Mouse (Mus musculus) right cerebral cortex, postnatal 36 days (tissue): ENCODE measurements around the gene Cracr2a.
"Not testable (repeated sequence)": the region's sequence is repeated elsewhere in the genome, so short reads cannot be mapped to it uniquely, and the experiment has no call there.

Source experiments
- DNase-seq, 2 experiments: peaks; one replicate each; pipeline ENCODE4 v3.0.0; 2022; ENCODE audit warnings: low spot score in 2 of 2, mixed read lengths in 1 of 2

Gene Cracr2a

GRCm38 (mm10) chr6:127561231-127562020 lies at the start of gene Cracr2a:
TSS of gene Cracr2a (plus strand) at chr6:127561338.
- DNase-seq, result peak; percentile 61

- DNase-seq, result not testable (repeated sequence)
Observed at GRCm38 (mm10) chr6:127513776-127514175, 47.4 kb upstream of the Cracr2a start.

GRCm38 (mm10) chr6:127521176-127521575 lies 40.0 kb upstream of the Cracr2a start:
- DNase-seq, result no peak

- no peak for DNase-seq
Observed at GRCm38 (mm10) chr6:127522326-127522725, 38.8 kb upstream of the Cracr2a start.

DNA sequence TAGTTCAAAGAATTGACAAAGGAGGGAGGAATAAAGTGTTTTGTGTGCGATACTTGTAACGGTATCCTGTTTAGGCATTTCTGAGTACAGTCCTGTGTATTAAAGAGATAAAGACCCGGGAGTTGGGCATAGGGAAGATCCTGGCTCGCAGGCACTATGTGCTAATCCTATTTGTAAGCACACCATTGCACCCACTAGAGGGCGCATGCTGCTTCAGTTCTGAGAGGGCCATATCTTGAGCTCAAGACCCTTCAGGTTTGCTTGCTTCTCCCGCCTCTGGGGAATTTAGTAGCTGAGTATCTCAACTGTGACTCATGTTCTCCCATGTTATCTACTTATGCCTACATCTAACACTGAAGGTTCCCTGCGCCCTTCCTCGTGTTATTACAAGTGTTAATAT lies 36.7 kb upstream of the Cracr2a start:
- no peak for DNase-seq

GRCm38 (mm10) chr6:127528625-127529024 lies 32.5 kb upstream of the Cracr2a start:
- no peak for DNase-seq

DNA sequence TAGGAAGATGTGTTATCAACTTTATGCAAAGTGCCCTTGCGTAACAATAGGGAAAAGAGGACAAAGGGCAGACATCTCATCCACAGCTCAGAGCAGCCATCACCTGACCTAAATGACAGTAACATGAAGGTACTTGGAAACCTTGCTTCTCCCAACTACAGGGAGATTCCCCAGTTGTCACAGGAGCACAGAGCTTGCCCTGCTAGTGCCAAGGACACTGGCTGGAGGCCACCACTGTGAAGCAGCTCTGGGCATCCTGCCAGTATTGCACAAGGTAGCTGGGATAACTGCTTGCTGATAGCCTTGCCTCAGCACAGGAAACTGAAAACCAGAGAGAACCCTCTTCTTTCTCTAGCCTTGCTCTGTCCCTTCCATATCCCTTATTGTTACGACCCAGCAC lies 31.7 kb upstream of the Cracr2a start:
- no peak for DNase-seq

DNA sequence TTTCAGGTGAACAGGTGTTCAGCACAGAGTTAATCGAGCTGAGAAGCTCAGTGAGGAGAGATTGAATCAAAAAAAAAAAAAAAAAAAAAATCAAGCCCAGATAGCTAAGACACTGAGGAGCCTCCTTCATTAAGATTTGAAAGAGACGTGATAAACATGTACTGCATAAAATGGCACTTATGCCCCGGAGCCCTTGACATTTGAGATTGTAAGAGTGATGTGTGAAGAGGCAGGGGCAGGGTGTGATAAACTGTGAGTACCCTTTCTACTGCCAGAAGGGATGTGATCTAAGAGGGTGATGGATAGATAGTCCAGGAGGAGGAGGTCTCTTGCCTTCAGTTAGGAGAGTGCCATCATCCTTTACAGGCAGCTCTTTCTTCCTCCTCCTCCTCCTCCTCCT lies 30.9 kb upstream of the Cracr2a start:
- DNase-seq, result no peak

DNA sequence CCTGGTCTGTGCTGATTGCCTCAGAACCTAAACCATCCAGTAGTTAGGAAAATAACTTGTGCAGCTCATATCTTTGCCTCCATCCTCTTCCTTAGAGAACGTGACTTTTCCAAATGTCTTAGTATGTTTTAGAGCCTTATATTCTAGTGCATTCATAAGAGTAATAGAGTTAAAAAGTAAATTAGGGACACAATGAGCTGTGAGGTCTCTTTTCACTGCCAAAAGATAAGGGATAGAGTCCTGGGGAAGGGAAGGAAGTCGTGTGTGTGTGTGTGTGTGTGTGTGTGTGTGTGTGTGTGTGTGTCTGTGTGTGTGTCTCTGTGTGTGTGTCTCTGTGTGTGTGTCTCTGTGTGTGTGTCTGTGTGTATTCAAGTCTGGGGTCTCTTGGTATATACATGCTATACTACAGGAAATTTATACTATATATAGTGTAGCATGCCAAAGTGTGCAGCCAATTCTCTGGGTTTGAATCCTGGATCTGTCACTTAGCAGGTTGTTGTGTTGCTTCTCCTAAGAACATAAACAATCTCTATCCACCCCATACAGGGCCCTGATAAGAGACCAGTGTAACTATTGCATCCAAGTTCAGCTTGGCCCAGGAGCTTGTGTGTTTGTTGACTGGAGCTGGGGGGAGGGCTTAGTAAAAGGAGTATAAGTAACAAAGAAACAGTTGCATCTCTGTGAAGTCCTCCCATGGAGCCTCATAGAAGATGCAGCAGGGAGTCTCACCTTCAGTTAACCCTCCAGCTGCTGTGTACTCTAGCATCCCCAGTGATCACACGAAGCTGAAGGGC lies 29.5 kb upstream of the Cracr2a start:
- DNase-seq, result no peak

GRCm38 (mm10) chr6:127532304-127532703 lies 28.8 kb upstream of the Cracr2a start:
- DNase-seq, result no peak

- DNase-seq, result no peak
Observed at GRCm38 (mm10) chr6:127533766-127534165, 27.4 kb upstream of the Cracr2a start.

DNA sequence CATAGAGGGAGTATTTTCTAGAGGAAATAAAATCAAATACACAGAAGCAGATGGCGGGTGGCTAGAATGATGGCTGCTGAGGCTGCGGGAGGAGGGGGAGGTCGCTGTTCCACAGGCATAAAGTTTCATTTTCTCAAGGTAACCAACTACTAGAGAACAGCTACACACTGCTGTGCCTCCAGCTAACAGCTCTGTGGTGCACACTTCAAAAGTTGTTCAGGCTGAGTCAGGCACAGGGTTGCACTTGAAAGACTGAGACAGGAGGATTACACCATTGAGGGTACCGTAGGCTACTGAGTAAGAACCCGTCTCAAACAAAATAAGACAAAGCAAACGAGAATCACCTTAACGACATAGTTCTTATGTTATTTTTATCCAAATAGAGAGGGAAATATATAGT lies 24.1 kb upstream of the Cracr2a start:
- no peak for DNase-seq

GRCm38 (mm10) chr6:127538118-127538517 lies 23.0 kb upstream of the Cracr2a start:
- DNase-seq, result no peak

DNA sequence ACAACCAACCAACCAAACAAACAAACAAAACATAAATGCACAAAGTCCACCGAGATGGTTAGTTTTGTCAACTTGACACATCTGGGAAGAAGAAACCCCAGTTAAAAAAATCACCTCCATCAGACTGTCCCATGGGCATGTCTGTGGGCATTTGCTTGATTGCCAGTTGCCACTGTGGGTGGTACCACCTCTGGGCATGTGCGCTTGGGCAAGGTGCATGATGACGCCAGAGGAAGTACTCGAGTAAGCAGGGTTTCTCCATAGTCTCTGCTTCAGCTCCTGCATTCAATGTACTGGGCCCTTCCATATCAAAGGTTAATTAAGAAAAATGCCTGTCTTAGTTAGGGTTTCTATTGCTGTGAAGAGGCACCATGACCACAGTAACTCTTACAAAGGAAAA lies 21.9 kb upstream of the Cracr2a start:
- DNase-seq, result no peak

- no peak for DNase-seq
Observed at GRCm38 (mm10) chr6:127539659-127540058, 21.5 kb upstream of the Cracr2a start.

DNA sequence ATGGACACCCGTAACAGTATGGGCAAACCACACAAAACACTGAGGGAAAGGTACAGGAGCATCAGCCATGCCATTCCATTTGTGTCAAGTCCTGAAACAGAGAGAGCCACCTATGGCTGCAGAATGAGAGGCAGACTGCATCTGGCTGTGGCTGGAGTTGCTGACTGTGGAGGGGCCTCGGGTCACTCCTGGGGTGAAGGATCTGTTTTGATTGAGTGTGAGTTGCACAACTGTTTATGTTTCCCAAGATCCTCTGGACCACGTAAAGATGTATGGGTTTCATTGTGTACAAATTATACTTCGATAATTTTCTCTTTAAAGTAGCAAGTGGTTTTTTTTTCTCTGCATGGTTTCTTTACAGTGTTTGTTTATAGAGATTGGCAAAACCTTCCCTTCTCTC lies 20.6 kb upstream of the Cracr2a start:
- no peak for DNase-seq

DNA sequence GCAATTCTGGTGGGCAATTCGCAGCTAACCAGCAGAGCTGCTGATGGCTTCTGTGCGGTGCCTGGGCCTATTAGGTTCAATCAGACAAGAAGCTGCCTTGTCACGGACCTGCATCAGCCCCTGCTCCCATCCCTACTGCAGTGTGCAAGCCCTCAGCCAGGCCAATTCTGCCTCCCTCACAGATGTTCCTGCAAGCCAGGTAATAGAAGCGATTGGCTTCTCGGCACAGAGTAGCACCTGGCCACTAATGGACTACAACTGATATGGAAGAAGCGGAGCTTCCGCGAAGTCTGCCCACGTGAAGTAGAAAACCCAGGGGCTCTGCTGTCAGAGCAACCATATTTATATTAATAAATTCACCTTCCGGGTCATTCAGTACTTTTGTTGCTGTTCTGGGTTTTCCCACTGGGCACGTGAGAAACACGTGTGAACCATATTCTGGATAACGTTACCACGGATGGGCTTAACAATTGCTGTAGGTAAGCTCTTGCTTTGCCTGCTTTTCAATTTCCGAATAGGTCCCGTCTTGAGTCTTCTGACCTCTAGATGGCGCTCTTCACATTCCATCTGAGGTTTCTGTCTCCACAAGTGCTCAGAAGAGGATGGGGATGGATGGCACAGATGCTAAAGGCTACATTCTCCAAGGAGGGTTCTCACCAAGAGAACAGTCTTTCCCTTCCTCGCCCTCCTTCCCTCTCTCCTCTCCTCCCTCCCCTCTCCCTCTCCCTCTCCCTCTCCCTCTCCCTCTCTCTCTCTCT lies 19.3 kb upstream of the Cracr2a start:
- DNase-seq, result peak; percentile 22 to 65

DNA sequence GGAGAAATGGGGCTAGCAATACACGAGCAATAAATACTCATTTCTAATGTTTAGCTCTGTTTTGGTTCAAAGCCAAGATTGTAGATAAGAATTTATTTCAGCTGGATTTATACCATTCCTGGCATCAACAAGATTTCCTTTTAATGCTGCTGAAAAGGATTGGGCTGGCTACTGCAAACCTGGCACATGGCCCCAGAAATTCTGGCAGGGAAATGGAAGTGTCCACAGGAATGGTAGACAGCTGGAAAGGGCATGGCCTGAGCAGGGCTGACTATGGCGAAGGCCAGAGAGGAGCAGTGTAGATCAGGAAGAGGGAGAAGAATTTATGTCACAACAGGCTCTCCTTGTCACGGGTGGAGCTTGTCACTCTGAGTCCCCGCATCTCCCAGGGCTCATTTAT lies 14.5 kb upstream of the Cracr2a start:
- DNase-seq, result no peak

- no peak for DNase-seq
Observed at GRCm38 (mm10) chr6:127552940-127553339, 8.2 kb upstream of the Cracr2a start.

DNA sequence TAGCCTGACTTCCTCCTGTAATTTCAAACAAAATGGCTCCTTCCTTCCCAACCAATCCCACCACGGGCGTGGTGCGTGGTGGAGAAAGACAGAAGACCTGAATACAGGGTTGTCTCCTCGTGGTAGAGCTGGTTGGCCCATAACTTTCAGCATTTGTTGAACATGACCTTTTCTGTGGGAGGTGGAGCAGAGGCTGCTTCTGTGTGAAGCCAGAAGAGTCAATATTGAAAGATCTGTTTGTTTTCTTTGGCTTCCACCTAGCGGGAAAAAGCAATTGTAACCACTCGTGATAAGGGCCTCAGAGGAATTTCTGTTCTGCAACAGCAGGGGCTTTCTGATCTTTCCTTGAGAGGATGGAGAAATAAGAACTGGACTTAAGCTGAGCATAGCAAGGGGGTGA lies 5.6 kb upstream of the Cracr2a start:
- no peak for DNase-seq

DNA sequence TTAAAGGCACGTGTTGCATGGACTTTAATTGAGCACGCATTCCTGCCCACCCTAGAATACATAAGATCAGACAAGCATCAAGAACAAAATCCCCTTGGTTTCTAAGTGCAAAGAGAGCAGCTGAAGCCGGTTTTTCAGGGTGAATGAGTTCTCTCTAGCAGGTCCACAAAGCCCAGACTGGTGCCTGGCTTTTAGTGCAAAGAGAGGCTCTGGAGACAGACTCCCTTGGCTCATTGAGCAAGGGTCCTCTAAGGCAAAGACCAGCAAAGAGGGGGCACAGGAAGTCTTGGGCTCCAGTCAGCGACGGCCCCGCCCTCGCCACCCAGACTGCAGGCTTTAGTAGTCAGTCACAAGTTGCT lies 287 bp upstream of the Cracr2a start:
- DNase-seq, result no peak

DNA sequence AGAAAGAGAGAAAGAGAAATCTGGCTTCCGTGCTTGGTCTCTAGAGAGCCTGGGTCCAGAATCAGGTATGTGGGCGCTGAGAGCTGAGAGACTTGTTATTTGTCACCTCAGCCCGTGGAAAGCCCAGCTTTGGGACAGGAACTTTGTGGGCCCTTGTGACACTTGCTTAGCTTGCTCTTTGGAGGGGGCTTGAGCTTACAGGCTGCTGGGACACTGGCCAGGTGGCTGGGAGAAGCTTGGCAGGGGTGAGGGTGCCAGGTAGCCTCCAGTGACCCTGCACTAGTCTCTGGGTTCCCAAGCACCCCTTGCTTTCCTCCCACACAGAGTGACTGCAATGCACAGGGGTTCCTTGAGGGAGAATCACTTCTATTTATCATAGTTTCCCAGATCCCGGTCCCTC lies 2.4 kb downstream of the Cracr2a start:
- no peak for DNase-seq
